Mouse (Mus musculus): Measurements from ENCODE around the gene Ggt6.

Ggt6 gene

DNA sequence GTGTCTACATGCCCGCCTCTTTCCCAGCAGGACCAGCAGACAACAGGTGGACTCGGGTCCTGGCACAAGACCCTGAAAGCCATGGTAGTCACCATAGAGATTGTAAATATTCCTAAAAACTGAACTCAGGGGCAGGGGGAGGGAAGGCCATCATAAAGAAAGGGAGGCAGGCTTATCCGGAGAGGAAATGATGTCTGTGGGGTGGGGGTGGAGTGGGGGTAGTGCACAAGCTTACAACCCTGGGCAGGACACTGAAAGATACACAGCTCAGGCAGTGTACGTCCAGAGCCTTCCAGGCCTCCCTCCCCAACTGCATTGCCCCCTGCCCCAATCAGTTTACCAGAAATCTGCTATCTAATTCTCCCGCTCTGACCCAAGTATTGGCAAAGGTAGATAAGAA is 51.8 kb downstream of the Ggt6 start:
- no peaks in the 10 kb centered on the region for H3K27me3 ChIP-seq (ENCODE audit: control insufficient read depth, insufficient read depth, low read length, poor library complexity, severe bottlenecking)
- no peaks in the 10 kb centered on the region for H3K36me3 ChIP-seq (ENCODE audit: control insufficient read depth, insufficient read depth, low read length, poor library complexity, severe bottlenecking)
- DNase-seq (ENCODE audit: low read depth, low spot score) = no peak

DNA sequence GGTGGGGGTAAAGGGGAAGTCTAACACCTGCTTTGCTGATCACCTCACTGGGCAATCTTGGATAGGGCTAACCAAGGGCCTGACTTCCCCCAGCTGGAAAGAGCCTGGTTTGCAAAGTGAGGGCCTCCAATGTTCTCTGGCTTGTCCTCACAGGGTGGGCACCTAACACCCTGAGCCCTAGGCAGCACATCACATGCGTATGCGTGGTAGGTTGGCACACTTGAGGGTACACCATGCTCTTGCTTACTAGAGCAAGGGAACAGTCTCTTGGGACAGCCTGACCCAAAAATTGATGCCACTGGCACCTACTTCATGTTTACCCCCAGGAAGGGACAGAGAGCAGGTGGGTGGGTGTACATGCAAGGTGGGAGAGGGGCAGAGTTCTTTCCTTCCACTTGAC is 52.4 kb downstream of the Ggt6 start:
- Histone ChIP-seq H3K27me3 (ENCODE audit: control insufficient read depth, insufficient read depth, low read length, poor library complexity, severe bottlenecking) (no peaks in the 10 kb centered on the region), H3K36me3 (ENCODE audit: control insufficient read depth, insufficient read depth, low read length, poor library complexity, severe bottlenecking) (no peaks in the 10 kb centered on the region)
- DNase-seq (ENCODE audit: low read depth, low spot score) = peak; percentile 31
